Mouse (Mus musculus): Measurements from ENCODE around the gene Stx1a. TPM values are rescaled to one million over a fixed set of nuclear protein-coding genes. Genes with fewer than 3 reads are reported as not detected.

Stx1a gene
- total RNA-seq, 2 experiments from 2014 or later: 0.64 to 1.3 TPM

DNA sequence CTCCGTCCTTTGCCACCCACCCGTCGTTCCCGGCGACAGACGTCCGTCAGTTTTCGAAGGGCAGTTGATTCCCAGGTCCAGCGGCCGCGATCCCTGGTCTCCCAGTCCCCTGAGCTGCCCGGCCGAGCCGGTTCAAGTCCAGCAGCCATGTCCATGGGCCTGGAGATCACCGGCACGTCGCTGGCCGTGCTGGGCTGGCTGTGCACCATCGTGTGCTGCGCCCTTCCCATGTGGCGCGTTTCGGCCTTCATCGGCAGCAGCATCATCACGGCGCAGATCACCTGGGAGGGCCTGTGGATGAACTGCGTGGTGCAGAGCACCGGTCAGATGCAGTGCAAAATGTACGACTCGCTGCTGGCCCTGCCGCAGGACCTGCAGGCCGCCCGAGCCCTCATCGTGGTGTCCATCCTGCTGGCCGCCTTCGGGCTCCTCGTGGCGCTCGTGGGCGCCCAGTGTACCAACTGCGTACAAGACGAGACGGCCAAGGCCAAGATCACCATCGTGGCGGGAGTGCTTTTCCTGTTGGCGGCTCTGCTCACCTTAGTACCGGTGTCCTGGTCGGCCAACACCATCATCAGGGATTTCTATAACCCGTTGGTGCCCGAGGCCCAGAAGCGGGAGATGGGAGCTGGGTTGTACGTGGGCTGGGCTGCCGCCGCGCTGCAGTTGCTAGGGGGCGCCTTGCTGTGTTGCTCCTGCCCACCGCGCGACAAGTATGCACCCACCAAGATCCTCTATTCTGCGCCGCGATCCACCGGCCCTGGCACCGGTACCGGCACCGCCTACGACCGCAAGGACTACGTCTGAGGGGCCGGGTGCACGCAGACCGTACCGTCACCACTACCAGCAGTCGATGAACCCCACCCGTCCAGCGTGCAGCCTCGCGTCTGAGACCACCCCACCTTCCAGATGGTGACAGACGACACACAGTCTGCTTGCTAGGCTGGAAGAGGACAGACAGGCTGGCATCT, 36.7 kb upstream of the Stx1a start:
- no peak for TF ChIP-seq CTCF (IDR thresholded peaks at IDR 0.05)
- no peak overlapping the region for H3K27ac ChIP-seq
- peak overlapping the region; percentile 59 for H3K4me3 ChIP-seq
- no peak for DNase-seq
- intact Hi-C loops (cut with DNase I): no loop called here

GRCm38 (mm10) chr5:134989166-134989565, 34.1 kb upstream of the Stx1a start:
- intact Hi-C loops (cut with DNase I): no loop called here
- no peak for DNase-seq
- no peak for TF ChIP-seq CTCF (IDR thresholded peaks at IDR 0.05)

GRCm38 (mm10) chr5:134989741-134990140, 33.5 kb upstream of the Stx1a start:
- intact Hi-C loops (cut with DNase I): no loop called here
- H3K4me3 ChIP-seq: no peak overlapping the region
- DNase-seq: no peak
- no peak for TF ChIP-seq CTCF (IDR thresholded peaks at IDR 0.05)
- no peak overlapping the region for H3K27ac ChIP-seq

More at GRCm38 (mm10) chr5:134989166-134989565, 34.1 kb upstream of the Stx1a start:
- H3K4me3 ChIP-seq: no peak overlapping the region
- no peak overlapping the region for H3K27ac ChIP-seq

DNA sequence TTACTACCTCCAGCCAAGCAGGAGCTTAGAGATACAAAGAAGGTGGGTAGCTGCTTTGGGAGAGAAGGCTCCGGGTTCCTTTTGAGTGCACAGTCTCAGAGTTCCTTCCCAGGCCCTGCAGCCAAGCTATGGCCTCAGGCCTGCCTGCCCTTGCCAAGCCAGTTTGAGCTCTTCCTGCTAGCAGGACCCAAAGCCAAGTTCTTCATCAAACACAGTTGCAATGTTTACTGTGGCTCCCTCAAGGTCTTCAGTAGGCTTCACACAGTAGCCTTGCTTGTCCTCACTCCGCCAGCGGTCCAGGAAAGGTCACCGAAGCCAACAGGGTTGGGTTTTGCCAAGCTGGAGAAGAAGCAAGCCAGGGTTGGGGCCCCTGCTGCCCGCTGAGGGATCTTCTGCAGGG, 30.7 kb upstream of the Stx1a start:
- intact Hi-C loops (cut with DNase I): no loop called here
- H3K4me3 ChIP-seq: no peak overlapping the region
- DNase-seq: no peak
- TF ChIP-seq CTCF (IDR thresholded peaks at IDR 0.05): no peak
- no peak overlapping the region for H3K27ac ChIP-seq

- DNase-seq: no peak
- TF ChIP-seq CTCF (IDR thresholded peaks at IDR 0.05): no peak
- intact Hi-C loops (cut with DNase I): no loop called here
- H3K27ac ChIP-seq: no peak overlapping the region
- no peak overlapping the region for H3K4me3 ChIP-seq
Observed at GRCm38 (mm10) chr5:134998359-134998758, 24.9 kb upstream of the Stx1a start.

DNA sequence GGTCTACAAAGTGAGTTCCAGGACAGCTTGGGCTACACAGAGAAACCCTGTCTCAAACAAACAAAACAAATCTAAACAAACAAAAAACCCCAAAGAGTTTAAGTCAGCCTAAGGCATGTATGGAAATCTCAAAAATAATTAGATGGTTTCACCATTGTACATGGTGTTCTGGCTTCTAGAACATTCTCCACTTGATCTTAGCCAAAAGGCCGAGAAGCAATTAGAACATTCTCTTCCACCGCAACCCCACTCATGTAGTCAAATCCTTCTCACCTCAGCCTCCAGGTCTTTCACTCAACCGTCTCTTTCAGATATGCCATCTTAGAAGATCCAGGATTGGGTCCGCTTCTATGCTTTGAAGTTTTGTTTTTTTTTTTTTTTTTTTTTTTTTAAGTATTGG, 23.5 kb upstream of the Stx1a start:
- Histone ChIP-seq H3K27ac (no peak overlapping the region), H3K4me3 (no peak overlapping the region)
- intact Hi-C loops (cut with DNase I): no loop called here
- no peak for DNase-seq
- TF ChIP-seq CTCF (IDR thresholded peaks at IDR 0.05): no peak

GRCm38 (mm10) chr5:135000751-135001150, 22.5 kb upstream of the Stx1a start:
- no peak for DNase-seq
- H3K27ac ChIP-seq: no peak overlapping the region
- no peak for TF ChIP-seq CTCF (IDR thresholded peaks at IDR 0.05)
- intact Hi-C loops (cut with DNase I): no loop called here
- no peak overlapping the region for H3K4me3 ChIP-seq

GRCm38 (mm10) chr5:135001309-135001708, 22.0 kb upstream of the Stx1a start:
- Histone ChIP-seq H3K4me3 (no peak overlapping the region), H3K27ac (no peak overlapping the region)
- intact Hi-C loops (cut with DNase I): no loop called here
- no peak for TF ChIP-seq CTCF (IDR thresholded peaks at IDR 0.05)
- no peak for DNase-seq

DNA sequence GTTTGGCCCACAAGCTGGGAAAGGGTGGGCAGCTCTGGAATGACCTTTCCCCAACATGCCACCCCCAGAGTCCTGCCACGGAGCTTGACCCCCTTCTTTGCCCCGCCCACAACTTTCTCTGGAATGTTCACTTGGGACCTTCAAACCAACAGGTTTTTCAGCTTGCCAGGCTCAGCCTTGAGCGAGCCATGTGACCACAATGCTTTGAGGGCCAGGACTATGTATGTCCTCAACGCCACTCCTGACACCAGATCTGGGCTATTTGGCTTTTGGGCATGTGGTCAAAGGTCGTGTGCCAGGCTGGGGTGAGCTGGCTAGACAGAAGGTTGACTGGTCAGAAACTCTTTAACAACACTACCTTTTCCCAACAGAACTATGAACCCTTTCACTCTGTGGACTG, 21.1 kb upstream of the Stx1a start:
- no peak for DNase-seq
- intact Hi-C loops (cut with DNase I): no loop called here
- Histone ChIP-seq H3K4me3 (no peak overlapping the region), H3K27ac (no peak overlapping the region)
- no peak for TF ChIP-seq CTCF (IDR thresholded peaks at IDR 0.05)

DNA sequence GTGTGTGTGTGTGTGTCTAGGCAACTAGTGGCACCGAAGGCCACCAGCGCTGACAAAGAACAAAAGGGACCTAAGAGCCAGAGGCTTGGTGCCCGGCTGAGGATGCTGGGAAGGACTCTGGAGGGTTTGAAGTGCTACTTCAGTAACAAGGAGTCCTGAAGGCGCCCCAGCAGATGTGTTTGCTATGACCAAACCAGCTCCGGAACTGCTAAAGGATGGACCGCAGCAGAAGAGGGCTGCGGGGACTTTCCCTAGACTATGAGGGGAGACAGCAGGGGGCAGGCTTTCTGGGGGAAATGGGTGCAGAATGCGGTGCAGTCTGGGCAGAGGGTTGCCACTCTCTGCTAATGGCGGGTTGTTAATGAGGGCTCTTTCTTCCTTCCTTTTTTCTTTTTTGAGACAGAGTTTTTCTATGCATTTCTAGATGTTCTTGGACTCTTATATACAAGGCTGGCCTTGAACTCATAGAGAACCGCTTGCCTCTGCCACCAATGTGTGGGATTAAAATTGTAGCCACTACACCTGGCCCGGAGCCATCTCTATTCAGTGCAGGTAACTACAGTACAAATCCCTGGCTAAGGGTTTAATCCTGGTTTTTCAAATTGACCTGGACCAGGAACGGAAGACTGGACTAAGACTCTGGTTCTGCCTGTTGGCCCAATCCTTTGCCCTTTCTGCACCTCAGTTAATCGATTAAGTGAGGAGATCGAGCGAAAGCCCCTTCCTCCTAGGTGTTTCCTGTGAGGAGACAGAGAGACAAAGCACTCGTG, 15.3 kb upstream of the Stx1a start:
- H3K4me3 ChIP-seq: peak overlapping the region; percentile 71
- peak; percentile 47 for DNase-seq
- peak overlapping the region; percentile 100 for H3K27ac ChIP-seq
- 0 out of 2 replicates have a peak, but pooled peaks have one; percentile 2 for TF ChIP-seq CTCF (IDR thresholded peaks at IDR 0.05)
- intact Hi-C loops (cut with DNase I): no loop called here

DNA sequence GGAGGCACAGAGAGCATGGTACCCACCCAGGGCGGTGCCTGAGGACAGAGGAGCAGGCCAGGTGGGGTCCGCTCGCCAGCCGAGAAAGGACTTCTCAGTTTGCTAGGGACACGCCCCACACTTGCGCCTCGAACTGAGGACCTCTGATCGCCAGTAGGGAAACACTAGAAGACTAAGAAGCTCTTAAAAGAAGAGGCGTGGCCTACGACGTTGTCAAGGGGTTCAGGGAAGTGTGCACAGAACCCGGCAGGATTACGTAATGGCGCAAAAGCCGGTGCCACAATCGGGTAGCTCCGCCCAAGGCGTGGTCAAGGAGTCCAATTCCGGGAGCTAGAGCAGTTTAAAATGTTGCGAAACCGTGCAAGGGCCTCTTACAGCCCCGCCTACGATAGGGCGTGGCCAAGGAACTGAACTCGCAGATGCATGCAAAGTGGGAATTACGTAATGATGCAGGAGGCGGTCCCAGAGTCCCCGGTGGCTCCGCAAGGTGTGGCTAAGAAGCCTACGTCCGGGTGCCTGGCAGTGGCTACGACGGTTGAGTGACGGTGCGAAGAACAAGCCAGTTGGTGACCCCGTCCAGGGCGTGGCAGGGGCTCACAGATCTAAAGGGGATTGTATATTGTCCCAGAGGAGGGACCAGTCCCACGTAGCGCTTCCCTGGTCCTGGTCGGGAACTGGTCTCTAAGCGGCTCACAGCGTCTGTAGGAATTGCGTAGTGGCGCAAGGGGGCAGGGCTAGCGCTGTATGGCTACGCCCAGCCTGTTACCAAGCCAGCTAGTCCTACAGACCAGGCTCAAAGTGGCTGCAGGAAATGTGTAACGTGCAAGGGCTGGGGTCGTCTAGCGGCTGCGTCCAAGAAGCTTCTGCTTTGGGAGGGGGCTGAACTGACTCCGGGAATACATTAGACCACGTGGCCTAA, 14.4 kb upstream of the Stx1a start, which contains the start of gene Abhd11:
Gene Abhd11, plus strand, starts transcription at position 482 of the 919 bp plus-strand sequence.
- no peak for TF ChIP-seq CTCF (IDR thresholded peaks at IDR 0.05)
- peak within 1 kb of the TSS; percentile 71 for H3K4me3 ChIP-seq
- H3K27ac ChIP-seq: peak within 1 kb of the TSS; percentile 100
- peak; percentile 99 for DNase-seq
- intact Hi-C loops (cut with DNase I): no loop called here

Measured in gastrocnemius, adult 2 months (tissue).